Mouse (Mus musculus): ENCODE measurements around the gene Tent5b.

GRCm38 (mm10) chr4:133463184-133463583 is 16.7 kb upstream of the Tent5b start:
- no peak for TF ChIP-seq EP300 (IDR thresholded peaks at IDR 0.05; ENCODE audit: insufficient read depth, low read depth, low read length)
- TF ChIP-seq CTCF (IDR thresholded peaks at IDR 0.05; ENCODE audit: low read depth, low read length): no peak

All from ES-Bruce4 (cell line).